Mouse (Mus musculus): Measurements from ENCODE around the gene Nrl.

Gene Nrl

GRCm38 (mm10) chr14:55526674-55527073 is 1.9 kb upstream of the Nrl start:
- no peak for DNase-seq

- DNase-seq, result no peak
Measured at GRCm38 (mm10) chr14:55524062-55524461, 719 bp downstream of the Nrl start.

GRCm38 (mm10) chr14:55520451-55521361 is 4.1 kb downstream of the Nrl start:
- peak; percentile 43 for DNase-seq

DNA sequence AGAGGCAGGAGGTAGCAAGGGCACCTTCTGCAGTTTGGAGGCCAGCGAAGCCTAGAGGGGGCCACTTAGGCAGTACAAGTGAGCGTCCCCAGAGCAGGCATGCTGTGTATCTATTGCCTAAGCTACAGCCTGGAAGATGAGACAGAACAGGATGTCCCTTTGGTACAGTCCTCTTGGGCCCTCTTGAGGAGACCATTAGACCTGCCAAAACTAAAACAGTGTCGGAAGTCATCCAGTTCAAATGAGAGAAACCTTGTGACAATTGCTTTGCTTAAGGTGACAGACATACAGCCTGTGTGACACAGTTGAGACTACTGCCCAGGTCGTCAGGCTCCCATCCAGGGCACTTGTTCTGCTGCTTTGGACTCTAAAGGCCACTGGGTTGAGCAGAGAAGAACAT is 5.2 kb downstream of the Nrl start:
- DNase-seq, result no peak

DNA sequence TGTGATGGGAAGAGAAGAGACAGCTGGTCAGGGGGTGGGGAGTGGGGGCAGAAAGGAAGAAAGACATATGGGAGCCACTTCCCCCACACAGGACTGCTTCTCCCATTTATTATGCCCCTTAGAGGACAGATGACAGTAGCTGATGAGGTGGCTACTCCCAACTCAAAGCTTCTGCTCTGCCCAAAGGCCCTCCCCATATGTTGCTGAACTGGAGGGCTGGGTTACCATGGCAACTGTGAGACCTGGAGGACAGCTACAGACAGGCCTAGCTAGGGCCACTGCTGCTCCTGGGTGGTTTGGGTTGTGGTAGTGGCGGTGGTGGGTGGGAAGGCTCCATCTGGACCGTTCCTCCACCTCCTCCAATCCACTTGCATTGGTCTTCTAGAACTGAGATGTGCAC is 5.9 kb downstream of the Nrl start:
- peak; percentile 46 for DNase-seq

DNA sequence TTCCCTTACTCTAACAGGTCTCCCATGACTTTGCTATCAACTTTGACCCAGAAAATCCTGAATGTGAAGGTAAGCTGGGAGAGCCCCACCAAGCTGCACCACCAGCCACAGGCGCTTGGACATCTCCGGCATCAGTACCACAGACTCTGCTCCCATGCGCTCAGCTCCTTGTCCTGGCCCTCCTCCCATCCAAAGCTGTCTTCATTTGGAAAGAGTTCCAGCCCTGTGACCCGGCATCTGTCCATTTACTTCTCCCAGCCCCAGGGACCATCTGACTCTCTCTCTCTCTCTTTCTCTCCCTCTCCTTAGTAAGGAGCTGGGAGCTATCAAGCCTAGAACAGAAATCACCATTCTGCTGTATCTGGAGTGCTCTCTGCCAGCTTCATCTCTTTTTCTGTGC is 8.9 kb downstream of the Nrl start:
- DNase-seq, result no peak

GRCm38 (mm10) chr14:55513927-55514326 is 10.9 kb downstream of the Nrl start:
- DNase-seq, result no peak

- peak; percentile 58 for DNase-seq
Measured at GRCm38 (mm10) chr14:55511037-55511436, 13.7 kb downstream of the Nrl start.

DNA sequence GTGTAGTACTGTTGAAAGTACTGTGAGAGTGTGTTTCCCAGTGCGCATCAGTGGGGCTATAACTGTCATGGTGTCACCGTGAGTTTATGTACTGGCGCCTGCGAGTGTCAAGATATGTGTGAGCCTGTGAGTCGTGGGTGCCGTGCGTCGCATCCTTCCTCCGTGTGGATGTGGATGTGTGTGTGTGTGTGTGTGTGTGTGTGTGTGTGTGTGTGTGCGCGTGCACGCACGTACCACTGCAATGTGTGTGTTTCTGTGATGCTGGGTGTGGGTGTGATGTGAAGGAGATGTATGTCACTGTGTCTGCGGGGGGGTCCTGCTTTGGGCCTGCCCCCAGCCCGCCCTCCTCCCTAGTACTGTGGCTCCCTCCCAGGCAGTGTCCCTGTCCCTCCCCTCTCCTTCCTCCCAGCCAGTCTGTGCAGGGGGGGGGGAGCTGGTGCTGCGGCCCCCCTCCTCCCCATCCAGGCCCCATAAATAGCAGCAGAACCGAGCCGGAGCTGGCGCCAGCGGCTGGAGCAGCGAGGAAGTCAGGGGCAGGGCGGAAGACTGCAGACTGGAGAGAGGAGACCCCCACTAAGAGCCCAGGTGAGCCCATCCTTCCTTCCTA is 14.6 kb downstream of the Nrl start, which contains the start of gene Cpne6:
TSS of gene Cpne6 (plus strand) at position 321 of the 607 bp plus-strand sequence.
- peak; percentile 55 for DNase-seq

GRCm38 (mm10) chr14:55509540-55509939 is 15.2 kb downstream of the Nrl start:
- DNase-seq, result no peak

DNA sequence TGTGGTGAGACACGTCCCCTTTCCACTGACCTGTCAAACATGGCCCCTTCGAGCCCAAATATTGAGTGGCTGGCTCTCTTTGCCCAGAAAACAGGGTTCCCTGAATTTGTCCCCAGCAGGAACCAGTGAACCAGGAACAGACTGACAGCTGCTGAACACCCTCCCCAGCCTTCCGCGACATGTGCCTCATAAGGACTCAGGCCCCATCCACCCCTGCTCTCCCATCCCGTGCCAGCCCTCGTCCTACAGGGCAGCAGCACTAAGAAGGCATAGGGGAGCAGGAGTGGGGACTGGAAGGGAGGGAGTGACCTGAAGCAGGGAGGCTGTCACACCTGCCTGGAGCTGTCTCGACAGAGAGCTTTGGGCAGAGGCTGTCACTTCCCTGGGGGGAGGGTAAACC is 17.0 kb downstream of the Nrl start:
- no peak for DNase-seq

- no peak for DNase-seq
Measured at GRCm38 (mm10) chr14:55505612-55506011, 19.2 kb downstream of the Nrl start.

- DNase-seq, result peak; percentile 87
Measured at GRCm38 (mm10) chr14:55497449-55497821, 27.3 kb downstream of the Nrl start.

- no peak for DNase-seq
Measured at GRCm38 (mm10) chr14:55496761-55497448, 27.9 kb downstream of the Nrl start.

- DNase-seq, result no peak
Measured at GRCm38 (mm10) chr14:55495509-55496240, 29.1 kb downstream of the Nrl start.

DNA sequence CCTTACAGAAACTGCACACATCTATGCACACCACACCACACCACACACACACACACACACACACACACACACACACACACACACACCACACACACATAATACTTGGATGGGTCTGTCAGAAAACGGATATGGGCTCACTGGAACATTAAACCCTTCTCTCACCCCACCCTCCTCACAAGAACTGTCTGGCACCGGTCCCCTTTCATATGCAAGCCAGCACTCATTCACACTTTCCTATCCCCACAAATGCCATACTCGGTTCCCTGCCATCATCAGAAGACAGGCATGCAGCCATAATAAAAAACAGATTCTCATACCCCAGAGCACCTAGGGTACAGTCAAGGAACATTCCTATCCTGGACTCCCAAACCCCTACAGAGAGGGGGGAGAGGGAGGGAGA is 32.7 kb downstream of the Nrl start:
- no peak for DNase-seq

GRCm38 (mm10) chr14:55491291-55491833 is 33.4 kb downstream of the Nrl start:
- DNase-seq, result peak; percentile 56

GRCm38 (mm10) chr14:55490361-55491201 is 34.2 kb downstream of the Nrl start, which contains the start of gene Carmil3:
Carmil3 (plus strand) TSS chr14:55490651.
- DNase-seq, result peak; percentile 85

- DNase-seq, result no peak
Measured at GRCm38 (mm10) chr14:55486836-55487235, 37.9 kb downstream of the Nrl start.

- no peak for DNase-seq
Measured at GRCm38 (mm10) chr14:55484430-55485085, 40.2 kb downstream of the Nrl start.

GRCm38 (mm10) chr14:55479629-55480028 is 45.2 kb downstream of the Nrl start:
- no peak for DNase-seq
